Mouse (Mus musculus): ENCODE measurements around the gene Nfib.

DNA sequence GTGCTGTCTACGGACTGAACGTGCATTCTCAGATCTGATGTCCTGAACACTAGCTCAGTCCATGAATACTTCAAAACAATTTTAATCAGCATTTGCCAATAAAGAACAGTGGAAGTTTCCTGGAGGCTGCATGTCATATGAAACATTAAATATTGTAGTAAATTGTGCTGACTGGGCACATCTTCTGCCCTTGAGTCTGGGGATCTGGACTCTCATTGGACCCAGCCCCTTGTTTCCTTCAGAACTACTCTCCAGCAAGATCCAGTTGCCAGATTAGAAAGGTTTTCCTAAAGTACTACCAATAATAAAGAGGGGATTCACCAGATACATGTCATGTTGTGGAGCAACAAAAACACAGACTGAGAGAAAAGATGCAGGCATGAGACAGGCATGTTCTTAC lies 243.9 kb downstream of the Nfib start:
- no peak for TF ChIP-seq POLR2A (IDR thresholded peaks at IDR 0.05; ENCODE audit: borderline replicate concordance, extremely low read depth, low read depth, low read length)
- TF ChIP-seq CTCF (IDR thresholded peaks at IDR 0.05; ENCODE audit: insufficient read depth, low read length) = no peak

Measured in lung, adult 2 months (tissue).